Mouse (Mus musculus) brown adipose tissue, adult 24 weeks (tissue): ENCODE measurements around the gene Fnd3c2. TPM values are rescaled to one million over a fixed set of nuclear protein-coding genes. Genes with fewer than 3 reads are reported as not detected.

Experiments used
- polyA plus RNA-seq: library from polyadenylated mRNA; stranded (reverse); fragments of >200 nt; gene quantifications from 2 replicates; pipeline ENCODE4 v1.2.4, GENCODE M21; 2012; ENCODE audit not compliant: missing spikeins, insufficient read depth, insufficient read length

The Fnd3c2 gene
- polyA plus RNA-seq, 1 experiment, result not detected

Other genes with a start within 250 kb of the Fnd3c2 start
- gene Magt1, start 243.5 kb downstream of the Fnd3c2 start, polyA plus RNA-seq, result 30.4 and 33.4 TPM in 2 replicates
- 7,166 and 8,308 TPM in 2 replicates for gene Cox7b, start 239.7 kb downstream of the Fnd3c2 start, polyA plus RNA-seq
- gene Atp7a, start 228.1 kb downstream of the Fnd3c2 start, polyA plus RNA-seq, result 1.7 and 2.4 TPM in 2 replicates
- gene Tlr13, start 112.2 kb downstream of the Fnd3c2 start, polyA plus RNA-seq, result 0.59 and 0.75 TPM in 2 replicates
- 799 and 832 TPM in 2 replicates for gene Pgk1, start 68.3 kb downstream of the Fnd3c2 start, polyA plus RNA-seq
- gene Taf9b, start 34.2 kb downstream of the Fnd3c2 start, polyA plus RNA-seq, result 6.1 and 15.1 TPM in 2 replicates
- not detected in 2 replicates for gene Fndc3c1, start 230.0 kb upstream of the Fnd3c2 start, polyA plus RNA-seq